Mouse (Mus musculus) kidney, postnatal 25 days (tissue): Measurements from ENCODE around the gene Canx.
"Not testable (repeated sequence)": the region's sequence is repeated elsewhere in the genome, so short reads cannot be mapped to it uniquely, and the experiment has no call there.

Experiments
- DNase-seq, 2 experiments: peaks; one replicate each; pipeline ENCODE4 v3.0.0; 2021; ENCODE audit warnings: mixed read lengths in 2 of 2

Canx gene

GRCm38 (mm10) chr11:50325496-50326301, at the start of gene Canx:
Gene Canx (minus strand): TSS chr11:50325673.
- DNase-seq: peak; percentile 98 to 99

- DNase-seq: no peak
Measured at GRCm38 (mm10) chr11:50374286-50375015, 49.0 kb upstream of the Canx start.

GRCm38 (mm10) chr11:50373621-50374020, 48.1 kb upstream of the Canx start:
- no peak for DNase-seq

- DNase-seq: no peak
Measured at GRCm38 (mm10) chr11:50373086-50373485, 47.6 kb upstream of the Canx start.

GRCm38 (mm10) chr11:50371911-50372310, 46.4 kb upstream of the Canx start:
- DNase-seq: no peak

- DNase-seq: peak; percentile 75 to 78
Measured at GRCm38 (mm10) chr11:50371399-50371841, 45.9 kb upstream of the Canx start.

- no peak for DNase-seq
Measured at GRCm38 (mm10) chr11:50370969-50371368, 45.5 kb upstream of the Canx start.

GRCm38 (mm10) chr11:50369360-50369911, 44.0 kb upstream of the Canx start:
- no peak for DNase-seq

- DNase-seq: no peak
Measured at GRCm38 (mm10) chr11:50367531-50367930, 42.1 kb upstream of the Canx start.

- DNase-seq: no peak
Measured at GRCm38 (mm10) chr11:50365322-50365721, 39.8 kb upstream of the Canx start.

- peak; percentile 75 to 91 for DNase-seq
Measured at GRCm38 (mm10) chr11:50364548-50364947, 39.1 kb upstream of the Canx start.

GRCm38 (mm10) chr11:50361282-50361681, 35.8 kb upstream of the Canx start:
- DNase-seq: not testable (repeated sequence)

GRCm38 (mm10) chr11:50358950-50359861, 33.7 kb upstream of the Canx start:
- peak; percentile 54 to 77 for DNase-seq

- peak in 1 of 2 experiments; percentile 22 for DNase-seq
Measured at GRCm38 (mm10) chr11:50355395-50355794, 29.9 kb upstream of the Canx start.

- peak; percentile 86 to 91 for DNase-seq
Measured at GRCm38 (mm10) chr11:50354851-50355250, 29.4 kb upstream of the Canx start.

GRCm38 (mm10) chr11:50354162-50354561, 28.7 kb upstream of the Canx start, which contains the start of gene Cby3:
Gene Cby3 (plus strand): TSS chr11:50354462.
- no peak for DNase-seq

- DNase-seq: no peak
Measured at GRCm38 (mm10) chr11:50352177-50352576, 26.7 kb upstream of the Canx start.

GRCm38 (mm10) chr11:50346256-50347032, 21.0 kb upstream of the Canx start:
- no peak for DNase-seq

- DNase-seq: no peak
Measured at GRCm38 (mm10) chr11:50345486-50345885, 20.0 kb upstream of the Canx start.

GRCm38 (mm10) chr11:50336891-50337290, 11.4 kb upstream of the Canx start:
- DNase-seq: no peak

- no peak for DNase-seq
Measured at GRCm38 (mm10) chr11:50336126-50336525, 10.7 kb upstream of the Canx start.

GRCm38 (mm10) chr11:50333181-50333580, 7.7 kb upstream of the Canx start:
- DNase-seq: no peak
